Mouse (Mus musculus): ENCODE data around the gene Sgip1.

GRCm38 (mm10) chr4:102785158-102785557, 44.1 kb downstream of the Sgip1 start:
- no peak for TF ChIP-seq CTCF (IDR thresholded peaks at IDR 0.05 in 2 of 3, conservative IDR thresholded peaks at IDR 0.05 in 1 of 3; ENCODE audit: control insufficient read depth in 1 of 3, insufficient read depth in 1 of 3, low read depth in 2 of 3, low read length in 3 of 3, poor library complexity in 1 of 3, severe bottlenecking in 1 of 3)
- TF ChIP-seq BHLHE40 (IDR thresholded peaks at IDR 0.05; ENCODE audit: borderline replicate concordance, low read depth, low read length) = no peak
- TF ChIP-seq SIN3A (IDR thresholded peaks at IDR 0.05; ENCODE audit: low read length) = no peak
- TF ChIP-seq GATA1 (IDR thresholded peaks at IDR 0.05; ENCODE audit: low read depth, low read length) = no peak
- TF ChIP-seq RAD21 (IDR thresholded peaks at IDR 0.05; ENCODE audit: low read depth, low read length) = no peak
- no peak for TF ChIP-seq E2F4 (IDR thresholded peaks at IDR 0.05; ENCODE audit: borderline replicate concordance, low read depth, low read length)
- TF ChIP-seq USF1 (IDR thresholded peaks at IDR 0.05; ENCODE audit: low read depth, low read length) = no peak
- TF ChIP-seq POLR2A (IDR thresholded peaks at IDR 0.05; ENCODE audit: control insufficient read depth in 1 of 2, insufficient read depth in 1 of 2, low read depth in 1 of 2, low read length in 2 of 2, poor library complexity in 1 of 2) = no peak
- no peak for TF ChIP-seq EP300 (IDR thresholded peaks at IDR 0.05; ENCODE audit: low read depth in 1 of 2, low read length in 2 of 2)
- no peak for TF ChIP-seq MYC (IDR thresholded peaks at IDR 0.05; ENCODE audit: low read depth, low read length)
- TF ChIP-seq JUND (IDR thresholded peaks at IDR 0.05; ENCODE audit: low read depth, low read length) = no peak
- TF ChIP-seq TCF12 (IDR thresholded peaks at IDR 0.05; ENCODE audit: low read depth, low read length) = no peak
- no peak for TF ChIP-seq KAT2A (conservative IDR thresholded peaks at IDR 0.05; ENCODE audit: low read depth, low read length)
- no peak for TF ChIP-seq TAL1 (IDR thresholded peaks at IDR 0.05; ENCODE audit: low read length)
